Mouse (Mus musculus) left cerebral cortex, adult 18-20 months (tissue): ENCODE results near the gene Acaa1b. TPM values are rescaled to one million over a fixed set of nuclear protein-coding genes. Genes with fewer than 3 reads are reported as not detected.

ENCODE experiments used
- total RNA-seq, 2 experiments: library from RNA; stranded (reverse); gene quantifications; 2 replicates each; pipeline ENCODE4 v1.2.3; 2021

The Acaa1b gene
- total RNA-seq, 2 experiments from 2014 or later: 1.3 to 1.5 TPM

Other genes starting within 250 kb of the Acaa1b start
- gene Ctdspl, start 230.6 kb downstream of the Acaa1b start, total RNA-seq: 10 to 100 TPM; 34.4 to 35.5 TPM
- gene Vill, start 104.3 kb downstream of the Acaa1b start, total RNA-seq: 1 to 10 TPM; 6.7 to 9.0 TPM
- 10 to 100 TPM; 13.0 to 13.6 TPM for gene Plcd1, start 63.6 kb downstream of the Acaa1b start, total RNA-seq
- gene Dlec1, start 54.6 kb downstream of the Acaa1b start, total RNA-seq: 1 to 10 TPM; 2.8 to 4.0 TPM
- gene Gm47289, start 2.1 kb upstream of the Acaa1b start, total RNA-seq: not detected
- not detected for gene Slc22a13, start 52.0 kb upstream of the Acaa1b start, total RNA-seq
- 10 to 100 TPM; 32.1 to 33.8 TPM for gene Oxsr1, start 165.3 kb upstream of the Acaa1b start, total RNA-seq
- 10 to 100 TPM; 63.9 to 70.5 TPM for gene Acaa1a, start 182.6 kb upstream of the Acaa1b start, total RNA-seq
- 1 to 10 TPM; 6.5 to 7.9 TPM for gene Myd88, start 184.3 kb upstream of the Acaa1b start, total RNA-seq
- gene Xylb, start 200.3 kb upstream of the Acaa1b start, total RNA-seq: 1 to 10 TPM; 4.1 to 4.3 TPM
- gene Slc22a14, start 208.5 kb upstream of the Acaa1b start, total RNA-seq: not detected
- gene Acvr2b, start 245.0 kb upstream of the Acaa1b start, total RNA-seq: 10 to 100 TPM; 15.5 to 16.4 TPM